Mouse (Mus musculus) B cell, adult 62 days (primary cell): ENCODE data around the gene Nrbf2. TPM values are rescaled to one million over a fixed set of nuclear protein-coding genes. Genes with fewer than 3 reads are reported as not detected.

Experiments
- total RNA-seq: library from RNA; stranded (reverse); gene quantifications from 4 replicates; pipeline ENCODE4 v1.2.4, GENCODE M21; 2023

Nrbf2 gene
- total RNA-seq, result 15.3 to 18.9 TPM (median 17.5 TPM) in 4 replicates

DNA sequence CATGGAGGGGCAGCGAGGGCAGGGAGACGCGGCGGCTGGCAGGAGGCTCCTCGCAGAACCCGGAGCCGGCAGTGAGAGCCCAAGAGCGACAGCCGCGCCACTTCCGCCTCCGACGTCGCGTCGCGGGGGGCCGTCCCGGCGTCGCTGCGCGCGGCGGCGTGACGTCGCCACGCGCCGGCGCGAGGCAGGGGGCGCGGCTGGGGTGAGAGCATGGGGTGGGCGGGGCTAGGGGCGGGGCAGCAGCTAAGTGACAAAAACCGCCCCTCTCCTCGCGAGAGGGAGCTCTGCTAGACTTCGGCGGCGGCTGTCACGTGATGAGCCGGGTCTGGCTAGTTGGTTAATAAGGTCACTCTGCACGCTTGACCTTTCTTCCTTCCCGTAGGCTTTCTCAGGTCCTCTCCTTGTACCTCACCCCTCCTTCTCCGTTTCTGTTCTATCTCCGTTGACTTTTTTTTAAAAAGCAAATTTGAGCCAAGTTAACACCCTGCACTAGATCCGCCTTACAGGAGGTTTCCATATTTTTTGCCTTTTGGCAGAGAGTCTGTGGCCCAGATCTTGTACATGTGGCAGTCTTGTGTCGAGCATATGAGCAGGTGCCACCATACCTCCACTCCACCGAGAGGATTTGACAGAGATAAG is at the start of gene Nrbf2:
TSS of gene Nrbf2 (minus strand) at position 130 of the 639 bp plus-strand sequence.

Other genes with a start within 250 kb of the Nrbf2 start
- gene Jmjd1c, start 189.2 kb downstream of the Nrbf2 start, total RNA-seq, result 491 to 539 TPM (median 498 TPM) in 4 replicates
- 25.6 to 29.5 TPM (median 25.8 TPM) in 4 replicates for gene Reep3, start 188.4 kb downstream of the Nrbf2 start, total RNA-seq